Mouse (Mus musculus): ENCODE results near the gene Rorc.

- TF ChIP-seq POLR2A (IDR thresholded peaks at IDR 0.05; ENCODE audit: low read depth, low read length) (no peak), CTCF (conservative IDR thresholded peaks at IDR 0.05; ENCODE audit: insufficient read depth, insufficient read length, low read depth, low read length) (no peak)
Measured at GRCm38 (mm10) chr3:94386671-94387070, 14.1 kb downstream of the Rorc start.
